Mouse (Mus musculus): Measurements from ENCODE around the gene Pitpnm3.

DNA sequence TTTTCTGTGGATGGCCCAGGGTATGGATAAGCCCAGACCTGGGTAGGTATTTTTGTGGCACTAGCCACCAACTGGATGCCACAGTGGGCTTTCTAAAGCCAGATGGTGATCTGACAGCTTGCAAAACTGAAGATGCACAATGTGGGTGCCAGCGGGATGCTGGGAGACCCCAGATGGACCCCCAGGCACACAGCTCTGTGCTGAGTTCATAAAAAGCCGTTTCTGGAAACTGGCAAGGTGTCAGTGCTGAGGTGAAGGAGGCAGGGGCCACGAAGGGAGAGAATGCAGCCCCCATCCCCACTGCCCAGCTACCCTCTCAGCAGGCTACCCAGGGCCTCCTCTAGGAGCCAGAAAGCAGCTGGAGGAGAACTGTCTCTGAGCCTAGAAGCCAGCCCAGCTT is 78.4 kb downstream of the Pitpnm3 start:
- TF ChIP-seq CTCF (IDR thresholded peaks at IDR 0.05; ENCODE audit: low read depth) = no peak
- TF ChIP-seq EP300 (IDR thresholded peaks at IDR 0.05; ENCODE audit: low read depth) = no peak

All from liver, embryonic 14.5 days (tissue).